Mouse (Mus musculus) heart, postnatal 0 days (tissue): ENCODE results near the gene Smc4.

ENCODE experiments used
- CTCF ChIP-seq: IDR thresholded peaks from 2 replicates; pipeline ENCODE4 v1.5.1; 2016; ENCODE audit warnings: antibody characterized with exemption, control low read depth, low read depth
- EP300 ChIP-seq: IDR thresholded peaks from 2 replicates; pipeline ENCODE4 v1.6.1; 2016; ENCODE audit warnings: antibody characterized with exemption, low read depth

DNA sequence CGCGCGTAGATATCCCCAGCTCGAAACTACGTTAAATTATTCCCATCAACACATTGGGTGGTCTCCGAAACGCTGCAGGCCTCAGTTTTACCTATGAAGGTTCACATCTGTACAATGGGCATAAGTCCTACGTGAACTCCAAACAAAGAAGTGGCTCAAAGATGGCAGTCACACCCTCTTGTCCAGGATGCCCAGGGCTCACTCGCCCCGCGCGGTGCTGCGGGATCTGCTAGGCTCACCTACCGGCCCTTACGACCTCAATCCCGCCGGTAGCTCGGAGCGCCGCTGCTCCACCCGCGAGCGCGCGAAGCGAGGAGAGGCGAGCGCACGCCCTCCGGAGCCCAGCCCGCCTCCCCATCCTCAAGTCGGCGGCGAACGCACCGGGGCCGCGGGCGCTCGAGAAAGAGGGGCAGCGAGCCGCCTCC lies 39.6 kb downstream of the Smc4 start:
- no peak for TF ChIP-seq CTCF
- TF ChIP-seq EP300, result no peak
